Mouse (Mus musculus) stomach, postnatal 0 days (tissue): Measurements from ENCODE around the gene A330070K13Rik. TPM values are rescaled to one million over a fixed set of nuclear protein-coding genes. Genes with fewer than 3 reads are reported as not detected.
A peak's percentile ranks its signal among the peaks of the same experiment; 100 is the strongest.

Experiments
- ATAC-seq: fragments of 200-750 bp; cut with Nextera tagmentation; 2 replicates; pipeline ENCODE4 v1.8.0; 2017; ENCODE audit not compliant: low FRiP score, low TSS enrichment
- DNase-seq: peaks from one replicate; pipeline ENCODE4 v3.0.0-alpha.2; 2016; ENCODE audit warnings: low spot score
- H3K27ac ChIP-seq: fragments of 300-500 bp; sonication (generic); replicated peaks from 2 replicates; pipeline ENCODE4 v1.5.1; 2014; ENCODE audit warnings: mild to moderate bottlenecking, control low read depth
- H3K27me3 ChIP-seq: fragments of 300-500 bp; sonication (generic); 2 replicates; pipeline ENCODE4 v1.6.1; 2014; ENCODE audit warnings: low read length; ENCODE audit not compliant: control insufficient read depth, insufficient read depth
- H3K36me3 ChIP-seq: fragments of 300-500 bp; sonication (generic); 2 replicates; pipeline ENCODE4 v1.6.1; 2014; ENCODE audit warnings: low read length, mixed read lengths; ENCODE audit not compliant: control insufficient read depth, insufficient read depth
- H3K4me1 ChIP-seq: fragments of 300-500 bp; sonication (generic); replicated peaks from 2 replicates; pipeline ENCODE4 v1.6.1; 2014; ENCODE audit warnings: antibody characterized with exemption; ENCODE audit not compliant: control insufficient read depth, insufficient read depth
- H3K4me2 ChIP-seq: fragments of 300-500 bp; sonication (generic); replicated peaks from 2 replicates; pipeline ENCODE4 v1.6.1; 2014; ENCODE audit warnings: low read depth, mild to moderate bottlenecking, control low read depth, moderate library complexity
- H3K4me3 ChIP-seq: fragments of 300-500 bp; sonication (generic); 2 replicates; pipeline ENCODE4 v1.5.1; 2014; ENCODE audit warnings: low read depth, low read length, control low read depth
- H3K9ac ChIP-seq: fragments of 300-500 bp; sonication (generic); 2 replicates; pipeline ENCODE4 v1.6.1; 2014; ENCODE audit warnings: mild to moderate bottlenecking, low read length, control low read depth, mixed read lengths
- H3K9me3 ChIP-seq: fragments of 300-500 bp; sonication (generic); 2 replicates; pipeline ENCODE4 v1.6.1; 2016; ENCODE audit warnings: low read length; ENCODE audit not compliant: control insufficient read depth
- CTCF ChIP-seq: IDR thresholded peaks from 2 replicates; pipeline ENCODE4 v1.5.1; 2016; ENCODE audit warnings: antibody characterized with exemption, low read depth, mild to moderate bottlenecking, moderate library complexity
- EP300 ChIP-seq: optimal IDR thresholded peaks from 2 replicates; pipeline ENCODE3; 2016; ENCODE audit warnings: antibody characterized with exemption
- WGBS: fragments of 180-500 bp; shearing (Covaris S2); extraction: QIAGEN DNeasy Blood & Tissue Kit; methylation state at CpG from one replicate; pipeline ENCODE4 v1.1.7; 2014; 5-methylcytosine and 5-hydroxymethylcytosine counted together
- polyA plus RNA-seq: library from polyadenylated mRNA; unstranded; fragments of >200 nt; fragmentation: Nextera tagmentation; extraction: Ambion mirVana; gene quantifications from 2 replicates; pipeline ENCODE4 v1.2.1, GENCODE M21; 2015

Gene A330070K13Rik
- polyA plus RNA-seq, 1 experiment from 2014 or later: not detected

DNA sequence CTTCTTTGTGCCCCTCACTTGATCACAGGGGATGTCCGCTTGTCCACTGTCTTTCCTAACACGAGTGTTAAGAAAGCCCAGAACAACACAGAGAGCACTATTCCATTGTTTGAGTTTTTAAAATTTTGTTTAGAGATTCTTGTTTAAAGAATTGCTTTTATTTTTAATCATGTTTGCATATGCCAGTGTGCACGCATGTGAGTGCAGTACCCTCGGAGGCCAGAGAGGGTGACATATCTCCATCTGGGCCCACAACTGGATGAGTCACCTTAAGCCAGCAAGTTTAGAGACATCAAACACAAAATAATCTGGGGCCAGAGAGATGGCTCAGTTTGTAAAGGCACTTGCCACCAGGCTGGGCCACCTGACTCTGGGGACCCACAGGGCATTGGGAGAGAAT is 49.0 kb downstream of the A330070K13Rik start:
- Histone ChIP-seq H3K4me2 (no peak overlapping the region), H3K27ac (no peak overlapping the region), H3K4me3 (no peak overlapping the region), H3K27me3 (no peaks in the 10 kb centered on the region), H3K36me3 (peaks cover 7% of the 10 kb centered on the region; the same call in 1 of the 2 replicates), H3K9ac (no peak overlapping the region), H3K9me3 (no peaks in the 10 kb centered on the region), H3K4me1 (no peaks in the 10 kb centered on the region)
- TF ChIP-seq CTCF: peak; percentile 19; the same call in 1 of the 2 replicates
- TF ChIP-seq EP300: no peak
- DNase-seq (no peak), ATAC-seq (no peak)
- WGBS: 96% methylated on average over 4 of the region's 4 CpGs

DNA sequence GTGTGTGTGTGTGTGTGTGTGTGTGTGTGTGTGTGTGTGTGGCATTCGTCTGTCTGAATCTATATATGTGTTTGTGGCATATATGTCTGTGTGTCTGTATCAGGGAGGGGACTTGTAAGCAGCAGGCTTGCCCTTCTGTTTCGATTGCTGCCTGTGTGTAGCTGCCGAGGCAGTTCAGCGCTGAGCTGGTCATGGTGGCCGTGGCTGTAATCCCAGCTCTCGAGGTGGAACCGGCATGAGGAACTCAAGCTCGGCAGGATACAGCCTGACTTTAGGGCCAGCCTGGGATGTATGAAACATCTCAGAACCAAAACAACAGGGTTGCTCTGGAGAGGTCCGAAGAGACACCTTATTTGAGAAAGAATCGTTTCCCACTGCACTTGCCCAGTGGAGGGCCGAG is 50.5 kb downstream of the A330070K13Rik start:
- H3K36me3 ChIP-seq: peaks cover 7% of the 10 kb centered on the region; the same call in 1 of the 2 replicates
- no peaks in the 10 kb centered on the region for H3K27me3 ChIP-seq
- DNase-seq (no peak), ATAC-seq (no peak)
- no peak overlapping the region for H3K9ac ChIP-seq
- no peaks in the 10 kb centered on the region for H3K4me1 ChIP-seq
- no peak overlapping the region for H3K4me2 ChIP-seq
- H3K27ac ChIP-seq: no peak overlapping the region
- H3K4me3 ChIP-seq: no peak overlapping the region
- no peaks in the 10 kb centered on the region for H3K9me3 ChIP-seq
- WGBS: 91% methylated on average over 11 of the region's 11 CpGs
- TF ChIP-seq CTCF (no peak), EP300 (no peak)

DNA sequence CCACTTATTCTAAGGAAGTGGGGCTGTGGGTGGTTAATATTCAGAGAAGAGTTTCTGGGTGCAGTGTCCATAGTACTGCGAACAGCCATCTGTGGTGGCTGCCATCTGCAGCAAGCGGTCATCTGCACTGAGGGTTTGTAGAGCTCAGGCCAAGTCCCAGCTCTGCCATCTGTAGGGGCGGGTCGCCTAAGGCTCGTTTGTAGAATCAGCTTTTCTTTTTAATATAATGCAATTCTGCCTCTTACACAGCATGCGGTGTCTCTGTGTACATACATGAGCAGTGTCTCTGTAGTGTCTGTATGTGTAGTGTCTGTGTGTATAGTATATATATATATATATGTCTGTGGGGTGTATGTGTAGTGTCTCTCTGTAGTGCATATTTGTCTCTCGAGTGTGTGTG is 50.9 kb downstream of the A330070K13Rik start:
- 85% methylated on average over 7 of the region's 7 CpGs for WGBS
- peaks cover 7% of the 10 kb centered on the region; the same call in 1 of the 2 replicates for H3K36me3 ChIP-seq
- ATAC-seq: no peak

DNA sequence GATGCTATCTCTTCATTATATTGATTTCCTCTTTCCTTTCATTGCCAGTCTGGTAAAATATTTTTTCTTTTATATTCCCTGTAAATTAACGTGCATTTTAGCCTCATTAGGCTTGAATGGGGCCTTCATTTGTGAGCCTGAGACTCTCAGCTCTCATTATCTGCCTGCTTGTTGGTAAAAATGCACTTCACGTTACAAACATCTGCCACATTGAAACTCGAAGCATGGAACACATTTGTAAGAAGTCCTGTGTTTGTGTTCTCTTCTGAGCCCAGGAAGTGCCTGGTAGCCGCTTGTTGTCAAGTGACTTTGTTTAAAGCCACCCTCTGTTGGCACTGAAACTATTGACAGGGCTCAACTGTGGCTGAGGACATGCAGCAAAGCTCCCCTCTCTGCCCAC is 53.2 kb downstream of the A330070K13Rik start:
- DNase-seq (no peak), ATAC-seq (no peak)
- H3K27me3 ChIP-seq: no peaks in the 10 kb centered on the region
- no peak overlapping the region for H3K9ac ChIP-seq
- no peaks in the 10 kb centered on the region for H3K9me3 ChIP-seq
- TF ChIP-seq EP300 (no peak), CTCF (no peak)
- no peak overlapping the region for H3K4me3 ChIP-seq
- H3K36me3 ChIP-seq: peaks cover 7% of the 10 kb centered on the region; the same call in 1 of the 2 replicates
- H3K4me2 ChIP-seq: no peak overlapping the region
- H3K27ac ChIP-seq: no peak overlapping the region
- 49% methylated on average over 4 of the region's 4 CpGs for WGBS
- no peaks in the 10 kb centered on the region for H3K4me1 ChIP-seq

More for the DNA sequence above, 50.9 kb downstream of the A330070K13Rik start:
- no peaks in the 10 kb centered on the region for H3K4me1 ChIP-seq
- DNase-seq: no peak
- H3K4me3 ChIP-seq: no peak overlapping the region
- TF ChIP-seq CTCF: no peak
- TF ChIP-seq EP300: no peak
- H3K9ac ChIP-seq: no peak overlapping the region
- no peak overlapping the region for H3K27ac ChIP-seq
- H3K9me3 ChIP-seq: no peaks in the 10 kb centered on the region
- no peaks in the 10 kb centered on the region for H3K27me3 ChIP-seq
- H3K4me2 ChIP-seq: no peak overlapping the region

DNA sequence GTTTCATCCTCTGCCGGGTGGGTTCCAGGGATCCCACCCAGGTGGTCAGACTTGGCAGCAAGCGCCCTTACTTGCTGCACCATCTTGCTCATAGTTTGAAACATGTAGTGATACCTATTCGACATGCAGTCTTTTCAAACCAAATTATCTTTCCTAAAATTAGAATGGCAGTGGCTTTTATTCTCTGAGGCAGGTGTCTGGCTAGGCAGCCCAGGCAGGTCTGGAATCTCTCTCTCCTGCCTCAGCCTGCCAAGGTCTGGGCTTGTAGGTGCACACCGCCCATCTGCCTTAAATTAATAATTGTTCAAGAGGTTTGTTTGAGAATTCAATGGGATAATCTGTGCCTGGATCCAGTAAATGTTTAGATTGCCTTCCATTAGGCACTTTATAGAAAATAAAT is 53.6 kb downstream of the A330070K13Rik start:
- Histone ChIP-seq H3K27me3 (no peaks in the 10 kb centered on the region), H3K4me1 (no peaks in the 10 kb centered on the region), H3K27ac (no peak overlapping the region), H3K4me2 (no peak overlapping the region), H3K36me3 (peaks cover 7% of the 10 kb centered on the region; the same call in 1 of the 2 replicates), H3K9ac (no peak overlapping the region), H3K9me3 (no peaks in the 10 kb centered on the region), H3K4me3 (no peak overlapping the region)
- ATAC-seq (no peak), DNase-seq (no peak)
- 57% methylated on average over 4 of the region's 4 CpGs for WGBS
- no peak for TF ChIP-seq CTCF
- TF ChIP-seq EP300: no peak

DNA sequence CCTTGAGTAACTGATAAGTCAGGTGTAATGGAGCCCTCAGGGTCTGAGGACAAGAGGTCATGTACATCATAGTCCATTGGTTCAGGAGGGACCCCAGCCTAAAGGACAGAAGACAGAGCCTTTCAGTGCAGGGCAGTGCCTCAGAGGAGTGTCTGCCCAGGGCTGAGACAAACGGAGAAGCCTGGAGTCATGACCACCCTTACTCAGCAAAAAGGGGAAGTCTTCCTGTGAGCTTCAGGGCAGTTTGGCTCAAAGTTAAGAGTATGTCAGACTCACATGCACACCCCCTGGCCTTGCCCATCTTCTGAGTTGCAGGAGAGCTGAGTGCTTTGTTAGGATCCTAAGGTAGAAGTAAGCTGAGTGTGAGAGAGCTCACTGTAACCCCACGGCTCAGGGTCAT is 54.5 kb downstream of the A330070K13Rik start:
- H3K9me3 ChIP-seq: no peaks in the 10 kb centered on the region

More for the DNA sequence above, 54.5 kb downstream of the A330070K13Rik start:
- no peak overlapping the region for H3K9ac ChIP-seq
- no peaks in the 10 kb centered on the region for H3K27me3 ChIP-seq
- 76% methylated on average over 2 of the region's 2 CpGs for WGBS
- H3K36me3 ChIP-seq: no peaks in the 10 kb centered on the region
- DNase-seq: no peak
- H3K4me2 ChIP-seq: no peak overlapping the region
- no peak overlapping the region for H3K4me3 ChIP-seq
- no peaks in the 10 kb centered on the region for H3K4me1 ChIP-seq
- no peak overlapping the region for H3K27ac ChIP-seq
- ATAC-seq: no peak
- TF ChIP-seq CTCF (no peak), EP300 (no peak)

Other genes starting within 250 kb of the A330070K13Rik start
- gene Kctd7, start 239.8 kb downstream of the A330070K13Rik start, polyA plus RNA-seq: 2.3 and 2.4 TPM in 2 replicates
- 33.0 and 33.6 TPM in 2 replicates for gene Rabgef1, start 212.8 kb downstream of the A330070K13Rik start, polyA plus RNA-seq
- gene Tmem248, start 167.6 kb downstream of the A330070K13Rik start, polyA plus RNA-seq: 33.2 and 34.4 TPM in 2 replicates
- 72.0 and 76.2 TPM in 2 replicates for gene Sbds, start 129.1 kb downstream of the A330070K13Rik start, polyA plus RNA-seq
- gene Tyw1, start 129.0 kb downstream of the A330070K13Rik start, polyA plus RNA-seq: 12.6 and 13.8 TPM in 2 replicates
- gene Caln1, start 15.2 kb downstream of the A330070K13Rik start, polyA plus RNA-seq: 0.11 and 0.25 TPM in 2 replicates